Mouse (Mus musculus) frontal cortex, adult (tissue): ENCODE measurements at regions not wholly inside any gene's neighbourhood (a gene's known extent, or its start where the extent isn't known, plus 50 kb on each side); places are given as distances from the start of the nearest gene placed in this dataset.
A peak's percentile ranks its signal among the peaks of the same experiment; 100 is the strongest.

ENCODE experiments used
- ATAC-seq: cut with Nextera tagmentation; 2 replicates; pipeline ENCODE4 v1.9.2; 2017; ENCODE audit warnings: mild to moderate bottlenecking, moderate library complexity, mixed read lengths; ENCODE audit not compliant: low TSS enrichment

DNA sequence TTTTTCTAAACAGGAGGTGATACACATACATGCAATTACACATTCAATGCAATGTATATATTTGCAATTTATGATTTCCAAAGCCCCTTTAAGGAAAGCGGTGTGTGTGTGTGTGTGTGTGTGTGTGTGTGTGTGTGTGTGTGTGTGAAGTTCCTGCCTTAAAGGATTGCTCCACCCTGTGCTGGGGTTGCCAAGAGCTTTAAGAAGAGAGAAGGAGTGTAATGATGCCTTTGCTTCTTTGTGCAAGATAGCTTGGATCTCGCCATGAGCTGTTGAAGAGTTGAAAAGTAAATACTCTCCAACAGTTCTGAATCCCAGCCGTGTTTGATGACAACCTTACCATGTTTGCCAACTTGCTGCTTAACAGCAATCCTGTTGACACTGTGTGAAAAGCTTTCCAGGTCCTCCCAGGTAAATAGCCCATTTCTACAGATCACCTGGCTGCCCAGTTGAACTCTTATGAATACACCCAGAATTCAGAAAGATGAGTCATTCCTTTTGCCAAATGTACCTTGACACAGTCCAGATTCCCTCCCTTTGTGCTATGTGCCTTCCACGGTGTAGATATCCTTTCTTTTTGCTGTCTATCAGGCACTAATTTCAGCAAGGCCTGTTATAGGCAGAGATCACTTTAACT is 216.3 kb downstream of the Ikzf2 start:
- ATAC-seq = no peak

DNA sequence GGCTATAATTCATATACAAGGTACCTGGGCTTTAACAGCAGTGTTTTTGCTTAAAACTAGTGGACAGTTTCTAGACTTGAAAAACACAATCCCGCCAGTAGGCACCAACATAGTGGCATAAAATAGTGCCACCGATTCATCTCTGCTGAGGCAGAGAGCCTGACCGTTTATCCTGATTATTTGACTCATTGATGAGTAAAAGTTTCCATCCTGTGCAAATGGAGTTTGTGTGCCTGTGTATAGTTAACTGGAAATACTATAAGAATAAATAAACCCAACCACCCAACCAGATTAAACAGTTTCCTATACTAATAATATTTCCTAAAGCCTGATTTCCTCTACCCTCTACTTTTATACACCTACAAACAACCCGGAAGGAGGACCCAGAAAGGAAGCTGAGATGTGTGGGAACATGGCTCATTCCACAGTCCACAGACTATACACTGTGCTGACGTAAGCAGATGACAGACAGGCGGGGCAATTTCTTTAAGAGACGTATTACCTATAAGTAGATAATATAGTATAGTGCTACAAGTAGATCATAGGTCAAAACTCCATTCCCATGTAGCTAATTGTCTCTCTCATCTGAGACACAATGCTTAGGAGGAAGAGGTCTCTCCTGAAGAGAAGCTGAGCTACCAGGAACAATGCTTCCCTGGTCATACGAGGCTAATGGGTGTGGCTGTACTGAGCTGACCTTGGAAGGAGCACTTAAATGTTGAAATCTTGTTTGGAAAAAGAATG is 217.7 kb downstream of the Ikzf2 start:
- no peak for ATAC-seq

DNA sequence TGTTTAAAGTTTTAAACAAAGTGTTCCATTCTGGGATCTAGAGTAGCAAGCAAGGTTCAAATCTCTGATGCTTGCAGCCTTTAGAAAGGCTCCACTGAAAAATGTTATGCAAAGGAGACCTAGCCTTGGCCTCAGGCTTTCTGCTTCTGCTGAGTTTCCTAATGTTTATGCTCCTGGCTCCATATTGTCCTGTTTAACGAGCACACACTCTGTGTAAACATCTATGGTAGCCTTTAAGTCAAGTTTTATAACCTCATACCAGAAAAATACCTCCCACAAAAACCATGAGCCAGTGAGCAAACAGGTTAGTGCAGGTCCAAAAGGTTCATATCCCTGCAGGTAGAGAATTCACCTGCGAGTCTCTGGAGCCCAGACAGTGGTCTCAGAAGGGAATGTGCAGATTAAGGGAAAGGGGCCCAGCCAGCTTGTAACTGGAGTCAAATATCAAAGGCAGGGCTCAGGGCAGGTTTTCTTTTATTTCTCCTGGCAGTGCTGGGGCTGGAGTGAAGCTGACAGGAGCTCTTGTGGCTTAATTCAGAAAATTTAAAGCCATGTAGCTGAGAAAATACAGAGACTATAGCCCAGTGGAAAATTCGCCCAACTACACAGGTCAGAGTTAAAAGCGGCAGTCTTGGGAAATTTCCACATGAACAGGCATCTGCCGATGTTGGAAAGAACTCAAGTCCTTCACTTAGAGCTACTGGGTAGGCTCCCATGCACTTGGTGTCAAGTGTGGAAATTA is 220.3 kb downstream of the Ikzf2 start:
- ATAC-seq = no peak

DNA sequence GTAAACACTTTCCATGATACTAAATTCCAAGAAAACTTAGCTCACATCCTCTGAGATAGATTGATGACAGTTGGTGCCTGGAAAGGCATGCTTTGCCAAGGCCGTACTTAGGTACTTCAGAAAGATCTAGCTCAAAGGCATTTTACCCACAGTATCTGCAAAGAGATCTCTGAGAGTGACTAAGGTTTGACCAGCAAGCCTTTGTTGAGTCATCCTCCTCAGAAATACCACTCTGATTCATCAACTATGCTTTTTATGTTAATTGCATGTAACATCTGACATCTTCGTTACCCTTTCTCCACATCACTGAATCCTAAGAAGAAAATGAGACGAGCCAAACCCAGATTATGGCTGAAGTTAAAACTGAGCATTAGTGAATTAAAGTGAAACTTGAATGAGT is 225.9 kb downstream of the Ikzf2 start:
- ATAC-seq = no peak

DNA sequence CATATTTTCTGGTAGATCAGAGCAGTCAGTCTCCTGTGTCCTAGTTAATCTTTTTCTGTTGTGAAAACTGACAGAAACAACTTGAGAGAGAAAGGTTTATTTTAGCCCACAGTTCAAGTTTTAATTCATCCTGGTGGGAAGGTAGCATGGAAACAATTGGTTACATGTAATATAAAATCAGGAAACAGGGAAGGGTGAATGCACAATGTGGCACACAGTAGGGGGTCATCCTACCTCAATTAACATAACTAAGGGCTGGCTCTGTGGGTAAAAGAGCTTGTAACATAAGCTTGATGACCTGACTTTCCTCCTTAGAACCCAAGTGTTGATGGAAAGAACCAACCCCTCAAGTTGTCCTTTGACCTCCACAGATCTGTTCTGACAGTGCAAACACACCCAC is 227.1 kb downstream of the Ikzf2 start:
- ATAC-seq = no peak

DNA sequence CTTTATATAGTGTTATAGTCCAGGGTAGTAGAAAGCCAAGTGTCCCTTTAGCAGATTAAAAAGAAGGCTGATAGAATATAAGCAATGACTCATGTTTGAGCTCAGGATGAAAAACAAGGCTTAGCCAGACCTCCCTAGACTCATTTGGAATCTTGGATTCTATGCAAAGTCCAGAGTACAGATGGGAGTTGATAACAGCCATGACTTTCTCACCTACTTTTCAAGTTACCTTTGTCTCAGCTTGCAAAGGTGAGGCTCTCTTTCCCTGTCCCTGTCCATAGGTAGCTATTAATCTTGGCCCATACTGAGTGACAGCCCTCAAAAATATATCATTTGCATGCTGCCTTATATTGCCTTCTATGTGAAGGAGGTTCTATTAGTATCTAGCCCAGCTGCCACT is 229.6 kb downstream of the Ikzf2 start:
- no peak for ATAC-seq

DNA sequence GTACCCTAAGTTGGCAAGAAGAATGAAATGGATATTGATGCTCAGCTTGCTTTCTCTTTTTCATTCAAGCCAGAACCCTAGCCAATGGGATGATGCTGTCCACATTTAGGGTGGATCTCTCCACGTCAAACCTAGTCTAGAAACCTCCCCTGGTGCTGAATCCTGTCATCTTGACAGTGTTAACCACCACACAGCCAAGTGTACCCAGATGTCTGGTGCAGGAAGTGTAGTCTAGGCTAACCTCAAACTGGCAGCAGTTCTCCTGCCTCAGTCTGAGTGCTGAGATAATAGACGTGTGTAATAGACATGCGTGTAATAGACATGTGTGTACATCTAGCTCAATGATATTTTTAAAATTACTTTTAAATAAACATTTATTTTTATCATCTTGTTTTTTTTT is 233.1 kb downstream of the Ikzf2 start:
- no peak for ATAC-seq

DNA sequence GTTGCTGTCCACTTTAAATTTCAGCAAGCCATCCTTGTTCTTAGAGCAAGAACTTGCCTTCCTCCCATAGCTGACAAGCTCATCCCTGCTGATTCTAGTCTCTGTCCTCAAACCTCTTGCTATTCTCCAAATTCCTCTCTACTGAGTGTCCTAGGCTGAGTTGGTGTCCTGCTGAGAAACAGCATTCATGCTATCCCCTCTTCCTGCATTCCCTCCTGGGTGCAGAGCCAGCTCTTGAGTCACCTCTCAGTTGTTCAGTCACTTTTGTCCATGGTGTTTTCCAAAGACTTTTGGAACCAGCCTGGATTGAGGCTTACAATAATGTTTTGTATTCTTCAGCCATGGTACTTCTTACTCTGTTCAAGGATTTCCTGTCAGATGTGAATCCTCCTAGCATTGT is 234.1 kb downstream of the Ikzf2 start:
- no peak for ATAC-seq

DNA sequence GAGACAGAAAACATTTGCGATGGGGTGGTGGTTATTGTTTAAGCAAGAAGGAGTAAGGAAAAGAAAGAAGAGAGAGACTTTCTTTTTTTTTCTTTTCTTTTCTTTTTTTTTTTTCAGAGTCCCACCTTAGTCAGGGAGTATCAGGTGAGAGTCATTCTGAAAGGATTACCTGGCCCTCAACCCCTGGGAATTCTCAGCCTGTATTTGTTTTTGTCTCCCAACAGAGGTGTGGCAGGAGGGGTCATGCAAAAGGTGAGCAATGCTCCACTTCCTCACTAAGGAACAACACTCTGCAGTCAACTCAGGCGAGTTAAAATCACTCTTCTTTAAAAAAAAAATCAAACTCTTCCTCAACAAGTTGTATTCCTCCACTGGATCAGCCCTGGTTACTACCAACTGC is 236.6 kb downstream of the Ikzf2 start:
- ATAC-seq = no peak

DNA sequence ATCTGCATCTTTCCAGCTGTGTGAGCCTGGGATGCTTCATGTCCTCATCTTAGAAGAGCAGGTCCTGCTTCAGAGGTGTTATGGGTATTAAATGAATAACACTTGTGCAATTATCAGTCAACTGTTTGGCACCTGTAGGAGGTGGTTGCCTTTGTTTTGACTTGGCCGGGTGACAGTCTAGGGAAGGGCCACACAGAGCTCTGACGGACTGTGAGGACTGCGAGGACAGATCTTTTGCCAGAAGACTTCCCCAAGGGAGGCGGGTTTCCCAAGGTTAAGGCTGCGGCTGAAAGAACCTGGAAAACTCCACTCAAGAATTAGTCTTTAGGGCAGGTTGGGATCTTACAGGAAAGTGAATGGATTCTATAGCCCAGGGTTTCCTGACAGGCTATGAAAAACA is 239.8 kb downstream of the Ikzf2 start:
- no peak for ATAC-seq

DNA sequence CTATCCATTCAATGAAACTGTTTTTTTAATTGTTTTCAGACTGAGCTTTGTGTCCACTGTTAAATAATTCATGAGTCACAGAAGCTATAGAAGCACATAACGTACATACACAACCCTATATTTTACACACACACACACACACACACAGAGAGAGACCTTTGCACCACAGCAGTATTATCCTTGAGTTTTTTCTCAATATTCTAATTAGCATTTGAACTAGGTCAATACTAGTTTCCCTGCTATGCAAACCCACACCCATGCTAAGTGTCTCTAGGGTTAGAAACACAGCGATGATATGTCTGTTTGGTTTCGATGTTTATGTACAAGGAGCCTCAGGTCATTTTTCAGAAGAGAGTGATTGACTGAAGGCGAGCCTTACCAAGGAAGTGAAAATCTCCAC is 242.3 kb downstream of the Ikzf2 start:
- no peak for ATAC-seq

DNA sequence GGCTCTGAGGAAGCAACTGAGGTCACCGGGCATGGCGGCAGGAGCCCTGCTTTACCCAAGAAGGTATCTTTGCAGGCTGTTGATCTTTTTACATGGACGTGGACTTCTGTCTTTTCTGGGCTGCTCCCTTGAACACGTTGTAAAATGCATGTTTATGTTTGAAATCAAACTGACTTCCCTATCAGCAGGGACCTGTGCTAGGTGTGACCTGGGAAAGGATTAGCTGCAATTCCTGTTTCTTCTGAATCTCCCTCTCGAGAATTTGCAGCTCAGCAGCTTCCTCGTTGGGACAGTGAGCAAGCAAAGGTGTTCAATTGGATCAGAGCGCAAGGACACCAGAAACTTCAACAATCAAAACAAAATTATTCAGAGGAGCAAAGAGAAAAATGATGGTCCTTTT is 243.6 kb downstream of the Ikzf2 start:
- ATAC-seq = no peak

DNA sequence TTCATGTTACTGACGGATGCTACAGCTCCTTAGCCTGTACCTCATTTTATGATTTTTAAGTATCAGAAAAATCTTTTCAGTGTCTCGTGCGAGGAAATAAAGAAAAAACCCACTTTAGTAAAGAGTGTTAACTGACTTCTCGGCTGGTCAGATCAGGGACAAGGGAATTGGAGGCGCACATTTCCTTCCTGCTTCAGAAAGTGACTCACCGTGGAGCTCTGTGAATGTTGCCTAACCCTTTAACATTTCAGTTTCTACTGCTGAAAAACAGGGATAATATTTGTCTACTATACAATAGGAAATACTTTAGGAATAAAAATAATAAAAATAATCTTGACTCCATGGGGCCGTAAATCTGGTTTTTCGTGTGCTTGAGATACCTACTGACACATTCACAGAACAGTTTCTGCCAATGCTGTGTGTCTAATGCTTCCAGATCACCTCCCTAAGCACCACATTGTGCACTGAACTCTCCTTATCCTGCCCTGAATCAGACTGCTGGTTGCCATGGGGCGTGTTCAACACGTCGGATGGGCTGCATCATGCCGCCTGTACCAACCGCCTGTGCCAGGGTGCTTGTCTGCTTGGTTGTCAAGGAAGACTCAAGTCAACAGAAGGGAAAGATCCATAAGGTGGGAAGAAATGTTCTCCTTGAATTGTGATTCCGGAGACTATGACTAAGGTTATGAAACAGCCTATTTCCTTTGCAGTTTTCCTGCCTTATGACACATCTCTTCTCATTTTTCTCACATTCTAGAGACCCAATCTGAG is 246.3 kb downstream of the Ikzf2 start:
- ATAC-seq = peak; percentile 70

DNA sequence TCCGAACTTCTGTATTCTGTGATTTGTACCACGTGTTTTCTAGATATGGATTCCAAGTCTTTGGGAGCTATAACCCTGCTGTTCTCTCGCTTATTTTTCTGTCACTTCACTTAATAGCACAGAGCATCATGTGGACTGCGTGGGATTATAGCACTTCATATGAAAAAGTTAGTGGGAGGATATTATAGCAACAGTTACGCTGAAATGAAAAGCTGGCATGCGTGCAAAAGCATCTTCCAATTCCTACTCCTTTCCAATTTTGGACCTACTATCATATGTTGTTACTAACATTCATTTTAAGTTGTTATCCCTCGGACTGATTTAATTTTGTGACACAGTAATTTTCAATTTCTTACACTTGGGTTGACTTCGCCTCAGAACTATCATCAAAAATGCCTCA is 250.0 kb downstream of the Ikzf2 start:
- peak; percentile 80 for ATAC-seq

DNA sequence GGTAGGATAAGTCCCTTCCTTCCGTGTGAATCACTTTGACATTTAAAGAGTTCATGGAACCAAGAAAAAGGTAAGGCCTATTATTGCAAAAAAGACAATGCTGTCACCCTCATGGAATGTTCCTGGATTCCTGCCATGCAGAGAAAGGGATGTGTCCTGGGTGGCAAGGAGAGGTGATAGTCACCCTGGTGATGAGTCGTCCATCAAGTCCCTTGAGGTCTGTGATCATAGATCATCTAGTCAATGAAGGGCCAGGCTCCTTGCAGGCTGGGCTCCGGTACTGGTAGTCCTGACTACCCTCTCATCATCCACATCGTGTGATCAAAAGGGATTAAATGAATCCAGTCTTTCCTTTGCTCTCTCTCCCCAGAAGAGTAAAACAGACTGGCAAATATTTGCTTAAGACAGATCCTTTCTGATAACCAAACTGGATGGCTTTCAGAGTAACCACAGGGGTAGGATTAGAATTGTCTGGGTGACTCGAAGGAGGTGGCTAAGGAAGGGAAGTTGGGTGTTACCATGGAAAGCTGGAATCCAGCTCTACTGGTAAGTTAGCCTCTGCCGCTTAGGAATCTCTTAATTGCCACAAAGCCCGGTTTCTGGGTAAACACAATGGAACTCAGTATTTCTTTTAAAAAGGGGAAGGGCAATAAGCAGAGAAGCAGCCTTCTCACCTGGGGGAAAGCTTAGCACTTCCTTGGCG is 253.2 kb downstream of the Ikzf2 start:
- no peak for ATAC-seq

DNA sequence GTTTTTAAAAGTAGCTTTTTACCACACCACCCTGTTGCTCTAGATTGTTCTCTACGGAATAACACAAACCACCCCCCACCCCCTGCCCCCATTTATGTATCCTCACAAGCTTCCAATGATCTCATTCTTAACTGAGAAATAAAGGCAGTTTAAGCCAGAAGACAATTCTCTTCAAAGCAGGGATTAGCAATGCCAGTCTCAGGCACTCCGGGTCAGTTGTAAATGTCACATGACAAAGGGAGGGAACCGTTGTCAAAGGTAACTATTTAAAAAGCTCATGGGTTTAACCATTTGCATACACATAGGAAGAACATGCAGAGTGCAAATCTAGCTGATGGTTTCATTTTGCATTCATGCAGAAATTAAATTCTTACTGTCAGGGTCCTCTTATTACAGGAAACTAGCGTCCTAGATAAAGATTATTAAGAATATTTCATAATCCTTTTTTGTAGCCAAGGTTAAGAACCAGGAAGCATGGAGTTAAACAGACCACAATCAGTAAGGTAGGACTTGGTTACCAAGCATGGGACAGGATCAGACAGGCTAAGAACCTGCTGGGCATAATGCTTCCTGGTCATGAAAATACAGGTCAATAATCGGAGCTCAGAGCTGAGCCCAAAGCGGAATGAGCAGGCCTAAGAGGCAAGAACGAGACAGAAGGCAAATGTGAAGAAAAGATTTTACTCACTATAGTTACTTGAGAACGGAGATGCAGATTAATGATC is 256.2 kb downstream of the Ikzf2 start:
- no peak for ATAC-seq

DNA sequence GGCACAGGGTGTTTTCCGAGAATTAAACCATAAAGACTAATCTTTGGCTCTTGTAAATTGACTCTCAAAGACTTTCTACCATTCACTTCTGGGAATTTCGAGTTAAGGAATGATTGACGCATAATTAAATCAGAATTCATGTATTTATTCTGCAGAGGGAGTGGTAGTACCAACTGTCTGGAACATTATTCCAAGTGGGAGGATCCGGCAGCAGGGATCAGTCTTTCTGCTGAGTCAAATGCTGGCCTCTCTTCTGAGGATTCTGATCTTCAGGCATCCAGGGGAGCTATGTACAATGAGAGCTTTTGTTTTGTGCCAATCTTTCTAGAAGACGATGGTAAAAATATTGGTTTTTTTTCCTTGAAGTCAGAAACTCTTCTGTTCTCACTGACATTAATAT is 257.4 kb downstream of the Ikzf2 start:
- no peak for ATAC-seq

DNA sequence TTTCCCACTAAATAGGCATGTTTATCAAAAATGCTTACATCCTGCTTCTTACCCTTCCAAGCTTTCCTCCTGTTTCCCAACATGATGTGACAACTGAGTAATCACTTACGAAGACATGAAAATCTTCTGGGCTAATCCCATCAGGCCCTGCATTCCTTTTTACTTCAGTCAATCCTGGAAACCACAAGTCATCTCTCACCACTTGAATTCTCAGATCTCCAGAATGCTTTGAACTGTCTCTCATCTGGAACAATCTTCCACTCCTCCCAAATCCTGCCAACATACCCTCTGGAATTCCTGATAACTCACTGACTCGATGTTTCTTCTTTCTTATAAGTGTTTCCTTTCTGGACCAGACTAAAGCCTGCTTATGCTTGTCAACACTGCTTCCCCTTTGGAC is 289.4 kb downstream of the Ikzf2 start:
- no peak for ATAC-seq

DNA sequence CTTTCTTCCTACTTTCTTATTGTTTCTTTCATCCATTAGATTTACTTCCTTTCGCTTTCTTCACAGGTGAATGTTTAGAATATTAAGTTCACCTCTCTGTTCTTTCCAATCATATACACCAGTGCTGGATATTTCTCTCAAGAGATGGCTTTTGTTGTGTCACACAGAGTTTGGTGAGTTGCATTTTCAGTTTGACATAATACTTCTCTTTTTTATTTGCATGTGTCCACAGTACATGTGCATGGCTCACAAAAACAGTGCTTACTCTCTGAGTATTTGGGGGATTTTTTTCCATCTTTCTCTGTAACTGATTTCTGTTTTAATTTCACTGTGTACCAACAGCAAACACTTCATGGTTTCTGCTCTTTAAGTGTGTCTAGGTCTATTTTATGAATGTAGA is 274.5 kb upstream of the Erbb4 start:
- no peak for ATAC-seq

DNA sequence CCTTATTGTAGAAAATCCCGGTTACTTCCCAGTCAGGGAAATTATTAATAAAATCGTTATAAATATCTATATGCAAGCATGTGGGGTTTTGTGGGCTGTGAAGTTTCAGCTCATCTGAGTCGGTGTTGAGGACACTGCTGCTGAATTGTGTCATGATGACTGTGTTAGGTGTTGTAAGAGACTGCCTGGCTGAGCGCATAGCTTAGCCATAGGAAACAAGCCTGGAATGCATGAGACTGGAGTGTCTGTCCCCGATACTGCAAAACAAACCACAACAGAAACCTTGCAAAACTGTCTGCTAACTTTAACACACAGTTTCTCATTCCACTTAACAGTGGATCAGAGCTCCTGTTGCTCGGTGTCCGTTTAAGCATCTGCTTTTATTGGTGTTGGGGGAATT is 271.9 kb upstream of the Erbb4 start:
- ATAC-seq = no peak
